Mouse (Mus musculus) adrenal gland, adult 8-10 months (tissue): ENCODE data around the gene Igf2r. TPM values are rescaled to one million over a fixed set of nuclear protein-coding genes. Genes with fewer than 3 reads are reported as not detected.
A peak's percentile ranks its signal among the peaks of the same experiment; 100 is the strongest.

Experiments
- DNase-seq: peaks from one replicate; pipeline ENCODE4 v3.0.0; 2022
- total RNA-seq, 4 experiments: library from RNA; stranded (reverse); gene quantifications; 2 replicates each; pipeline ENCODE4 v1.2.4; 2022

The Igf2r gene
- total RNA-seq, 4 experiments from 2014 or later: 75.7 to 93.3 (median 83.9) TPM

DNA sequence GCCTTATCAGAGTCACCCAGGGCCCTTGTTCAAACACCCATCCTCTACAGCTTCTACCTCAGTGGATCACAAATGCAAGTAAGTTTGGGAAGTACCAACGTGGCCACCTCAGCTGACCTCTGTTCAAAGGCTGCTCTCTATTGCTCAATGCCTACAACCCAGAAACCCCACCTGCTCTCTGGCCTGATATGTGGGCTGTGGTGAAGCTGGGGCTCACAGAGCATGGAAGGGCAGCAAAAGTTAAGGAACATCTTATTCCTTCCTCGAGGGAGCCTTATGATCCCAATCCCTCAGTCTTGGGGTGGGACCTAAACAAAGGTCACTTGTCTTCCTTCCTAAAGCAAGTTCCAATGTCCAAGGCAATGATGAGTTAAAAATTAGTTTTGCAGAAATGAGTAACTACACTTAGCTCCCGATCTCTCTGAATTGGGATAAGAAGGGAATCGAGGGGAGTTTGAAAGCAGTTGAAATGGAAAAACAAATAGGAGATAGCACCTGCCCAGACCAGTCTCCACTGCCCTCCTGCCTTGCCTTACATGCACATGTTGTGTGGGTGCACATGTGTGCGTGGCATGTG is 98.3 kb downstream of the Igf2r start:
- DNase-seq: no peak

DNA sequence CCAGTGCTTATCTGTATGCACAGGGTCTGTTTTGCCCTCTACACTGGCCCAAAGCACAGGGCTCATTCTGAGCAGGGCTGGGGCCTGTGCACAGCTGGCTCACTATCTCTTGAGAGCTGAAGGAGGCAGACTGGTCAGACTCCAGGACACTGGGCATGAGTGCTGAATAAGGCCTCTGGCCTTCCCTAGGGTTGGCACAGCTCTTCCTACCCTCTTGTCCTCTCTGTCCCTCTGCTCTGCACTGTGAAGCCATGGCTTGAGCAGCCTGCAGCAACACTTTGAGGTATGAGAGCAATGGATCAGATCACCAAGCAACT is 100.1 kb downstream of the Igf2r start:
- no peak for DNase-seq

DNA sequence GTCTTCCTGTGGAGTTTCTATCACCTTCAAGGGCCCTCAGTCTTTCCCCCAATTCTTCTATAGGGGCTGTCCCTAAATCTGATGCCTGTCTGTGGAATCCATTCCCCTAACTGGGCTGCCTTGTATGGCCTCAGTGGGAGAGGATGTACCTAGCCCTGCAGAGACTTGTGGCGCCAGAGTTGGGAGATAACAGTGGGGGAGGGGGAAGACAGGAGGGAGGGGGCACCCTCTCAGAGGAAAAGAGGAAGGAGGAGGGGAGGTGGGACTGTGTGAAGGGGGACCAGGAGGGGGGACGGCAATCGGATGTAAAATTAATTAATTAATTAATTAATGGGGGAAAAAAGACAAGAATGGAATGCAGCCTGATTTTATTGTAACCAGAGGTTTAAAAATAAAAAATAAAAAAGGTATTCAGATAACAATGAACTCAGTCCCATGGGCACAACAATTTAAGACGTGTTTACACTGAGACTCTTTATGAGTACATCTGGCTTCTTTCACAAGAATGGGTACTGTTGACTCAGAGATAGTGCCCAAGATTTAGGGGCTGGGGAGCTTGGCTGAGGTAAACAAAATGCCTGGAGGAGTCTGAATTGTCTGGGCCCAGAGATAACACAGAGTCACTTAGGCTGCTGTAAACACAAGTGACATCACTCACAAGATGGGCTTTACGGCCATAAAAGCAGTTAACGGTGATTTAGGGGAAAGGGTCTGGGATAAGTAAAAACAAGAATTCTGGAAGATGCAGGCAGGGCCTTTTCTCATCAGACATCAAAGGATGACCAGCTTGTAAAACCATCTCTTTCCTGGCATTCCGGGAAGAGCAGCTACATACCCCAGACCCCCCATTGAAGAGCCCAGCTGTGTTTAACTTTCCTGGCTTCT is 100.7 kb downstream of the Igf2r start:
- DNase-seq: no peak

DNA sequence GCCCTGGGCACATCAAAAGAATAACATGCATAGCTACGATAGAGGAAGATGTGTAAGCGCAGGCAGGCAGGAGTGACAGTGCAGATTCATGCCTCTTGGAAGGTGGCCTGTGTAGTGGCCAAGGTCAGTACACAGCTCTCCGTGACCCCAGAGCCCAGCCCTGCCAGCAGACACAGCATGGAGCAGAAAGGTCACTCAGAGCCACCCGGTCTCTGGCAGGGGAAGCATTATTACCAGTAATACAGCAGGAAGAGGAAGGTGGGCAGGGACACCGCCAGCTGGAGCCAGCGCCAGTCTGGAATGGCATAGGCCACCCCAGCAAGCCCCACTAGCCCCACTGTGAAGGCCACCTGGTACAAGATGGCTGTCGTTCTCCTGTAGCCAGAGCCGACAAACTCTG is 105.3 kb downstream of the Igf2r start:
- DNase-seq: peak; percentile 44

DNA sequence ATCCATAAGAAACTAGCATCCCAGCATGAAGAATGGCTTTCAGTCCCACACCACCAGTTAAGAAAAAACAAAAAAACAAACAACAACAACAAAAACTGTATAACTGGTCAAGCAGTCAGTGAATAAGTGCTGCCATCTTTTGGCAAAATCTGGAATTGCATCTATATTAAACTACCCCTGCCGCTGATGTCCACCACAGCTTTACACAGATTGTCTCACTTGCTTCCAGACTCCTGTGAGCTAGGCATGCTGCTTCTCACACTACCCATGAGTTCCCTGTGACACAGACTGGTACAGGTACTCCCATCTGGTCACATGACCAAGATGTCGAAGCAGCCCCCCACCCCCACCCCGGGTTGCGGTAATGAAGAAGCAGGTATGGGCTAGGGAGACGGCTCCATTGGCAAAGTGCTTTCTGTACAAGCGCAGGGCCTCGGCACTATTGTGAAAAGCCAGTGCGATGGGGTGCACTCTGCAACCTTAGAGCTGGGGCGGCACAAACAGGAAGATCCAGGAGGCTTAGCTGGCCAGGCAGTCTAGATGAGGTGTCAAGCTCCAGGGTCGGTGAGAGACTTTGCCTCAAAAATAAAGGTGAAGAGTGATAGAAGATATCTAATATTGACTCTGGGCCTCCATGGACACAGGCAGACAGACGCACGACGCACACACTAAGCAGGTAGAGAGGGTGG is 108.7 kb downstream of the Igf2r start:
- no peak for DNase-seq

DNA sequence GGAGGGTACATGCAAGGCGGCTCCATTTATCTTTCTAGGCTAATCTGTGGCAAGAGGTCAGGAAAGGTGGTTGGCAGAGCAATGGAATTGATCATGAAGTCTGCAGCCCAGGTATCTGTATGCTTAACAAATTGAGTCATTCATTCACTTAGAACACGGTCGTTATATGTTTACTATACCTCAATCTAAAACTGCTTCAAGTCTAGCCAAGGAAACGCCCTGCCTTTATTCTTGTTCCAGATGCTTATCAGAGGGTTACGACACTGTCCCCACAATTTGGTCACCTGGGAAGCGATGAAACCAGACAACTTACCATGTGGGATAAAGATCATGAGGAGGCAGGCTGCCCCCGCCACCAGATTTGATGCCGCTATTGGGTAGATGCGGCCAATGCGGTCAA is 110.2 kb downstream of the Igf2r start:
- no peak for DNase-seq

DNA sequence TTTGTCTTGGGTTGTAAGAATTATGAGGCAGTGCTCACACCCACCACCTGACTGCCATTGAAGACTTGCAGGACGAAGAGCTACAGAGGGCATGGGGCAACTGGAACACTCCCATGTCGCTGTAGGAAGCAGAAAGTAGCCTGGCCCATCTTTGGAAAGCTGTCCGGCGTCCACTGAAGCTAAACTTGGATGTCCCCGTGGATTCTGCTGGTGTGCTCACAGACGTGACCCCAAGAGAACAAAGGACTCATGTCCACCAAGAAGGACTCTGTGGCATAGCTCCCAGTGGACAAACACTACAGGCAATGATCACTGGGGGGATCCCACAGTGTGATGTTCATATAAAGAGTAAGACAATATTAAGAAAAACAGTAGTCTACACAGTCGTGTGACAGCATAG is 110.7 kb downstream of the Igf2r start:
- no peak for DNase-seq

DNA sequence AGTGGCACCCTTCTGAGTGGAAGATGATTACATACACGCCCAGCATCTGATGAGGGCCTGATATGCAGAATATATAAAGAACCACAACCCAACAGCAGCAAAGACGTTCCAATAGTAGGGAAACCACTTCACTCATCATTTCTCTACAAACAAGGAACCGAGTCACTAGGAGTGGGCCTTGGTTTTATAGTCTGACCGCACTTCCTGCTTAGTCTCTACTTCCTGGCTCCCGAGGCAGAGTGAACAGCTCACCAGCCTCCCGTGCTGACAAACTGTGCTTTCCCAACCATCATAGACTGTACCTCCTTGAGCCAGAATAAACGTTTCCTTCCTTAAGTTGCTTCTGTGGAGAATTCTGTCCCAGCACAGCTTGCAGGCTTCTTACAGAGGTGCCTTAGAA is 113.6 kb downstream of the Igf2r start:
- no peak for DNase-seq

DNA sequence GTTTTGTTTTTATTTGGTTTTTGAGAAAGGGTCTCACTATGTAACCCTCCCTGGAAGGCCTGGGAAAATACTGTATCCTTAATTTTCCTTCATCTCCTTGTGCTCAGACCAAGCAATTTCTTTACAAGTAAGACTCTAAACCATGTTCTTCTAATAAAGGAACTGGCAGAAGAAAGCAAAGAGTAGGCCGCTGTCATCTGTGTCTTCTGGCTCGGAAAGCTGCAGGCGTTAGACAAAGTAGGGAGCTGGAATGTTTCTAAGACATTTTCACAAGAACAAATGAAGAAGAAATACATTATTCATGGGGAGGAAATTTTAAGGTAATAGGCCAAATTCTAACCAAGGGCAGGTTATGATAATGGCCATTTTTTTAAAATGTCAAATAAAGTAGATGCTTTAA is 115.4 kb downstream of the Igf2r start:
- DNase-seq: no peak

DNA sequence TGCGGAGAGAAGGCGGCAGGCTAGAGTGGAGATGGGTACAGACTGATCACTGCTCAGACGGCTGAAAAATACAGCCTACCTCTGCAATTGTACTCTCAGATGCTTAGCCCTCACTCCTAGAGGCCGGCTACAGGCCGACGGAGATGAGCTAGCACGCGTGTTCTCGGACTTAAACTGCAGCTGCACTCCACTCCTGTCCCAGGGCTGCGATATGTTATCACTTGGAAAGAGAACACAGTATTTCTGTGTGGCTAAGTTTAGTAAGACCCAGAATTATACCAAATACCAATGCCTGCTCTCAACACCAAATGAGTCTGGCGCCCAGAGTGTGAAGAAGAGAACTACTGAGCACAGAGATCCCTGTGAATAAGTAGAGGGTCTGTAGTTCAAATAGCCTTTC is 116.9 kb downstream of the Igf2r start:
- no peak for DNase-seq

DNA sequence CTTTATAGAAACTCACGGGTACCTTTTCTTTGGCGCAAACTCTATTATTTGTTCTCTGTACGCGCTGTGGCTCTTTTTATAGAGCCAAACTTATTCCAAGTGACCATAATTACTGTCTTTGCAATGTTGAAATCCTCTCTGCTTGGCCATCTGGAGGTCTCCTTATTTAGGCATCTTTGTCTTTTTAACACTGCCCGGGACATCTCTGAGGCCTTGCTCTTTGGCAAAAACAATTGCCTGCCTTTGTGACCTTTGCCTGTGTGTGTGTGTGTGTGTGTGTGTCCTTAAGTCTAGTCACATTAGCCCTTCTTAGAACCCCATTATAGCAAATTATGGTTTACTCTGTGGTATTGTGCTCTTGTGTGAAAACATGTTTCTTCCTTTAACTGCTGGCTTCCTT is 124.0 kb downstream of the Igf2r start:
- DNase-seq: no peak

DNA sequence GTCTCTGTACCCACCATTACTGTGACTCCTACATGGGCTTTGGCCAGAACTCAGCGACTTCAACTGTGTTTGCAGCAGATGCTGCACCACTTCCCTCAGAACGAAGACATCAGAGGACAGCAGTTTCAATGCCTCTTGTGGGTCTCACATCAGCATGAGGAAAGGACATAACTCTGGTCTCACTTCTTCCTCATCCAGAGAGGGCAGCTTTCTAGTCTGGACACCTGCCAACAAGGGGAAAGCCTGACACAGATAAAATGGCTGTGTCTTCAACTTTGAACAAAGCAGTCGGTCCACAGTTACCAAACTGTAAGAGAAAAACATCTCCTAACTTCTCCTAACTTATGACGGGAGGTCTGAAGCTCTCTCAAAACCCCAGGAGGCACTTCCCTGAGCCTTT is 128.4 kb downstream of the Igf2r start:
- no peak for DNase-seq

DNA sequence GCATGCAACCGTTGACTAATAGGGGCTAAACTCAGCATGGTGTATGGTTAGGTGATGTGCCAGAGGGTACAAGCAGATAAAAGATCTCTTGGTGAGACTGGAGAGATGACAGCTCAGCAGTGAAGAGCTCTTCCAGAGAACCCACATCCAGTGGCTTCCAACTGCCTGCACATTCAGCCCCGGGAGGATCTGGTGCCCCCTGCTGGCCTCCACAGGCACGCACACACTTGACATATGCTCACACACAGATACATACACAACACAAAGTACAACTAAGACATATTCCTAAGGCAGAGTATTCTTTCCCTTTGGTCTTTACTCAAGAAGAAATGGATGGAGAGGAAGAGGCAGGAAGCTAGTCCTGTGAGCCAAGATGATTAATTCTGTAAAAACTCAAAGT is 129.9 kb downstream of the Igf2r start:
- no peak for DNase-seq

DNA sequence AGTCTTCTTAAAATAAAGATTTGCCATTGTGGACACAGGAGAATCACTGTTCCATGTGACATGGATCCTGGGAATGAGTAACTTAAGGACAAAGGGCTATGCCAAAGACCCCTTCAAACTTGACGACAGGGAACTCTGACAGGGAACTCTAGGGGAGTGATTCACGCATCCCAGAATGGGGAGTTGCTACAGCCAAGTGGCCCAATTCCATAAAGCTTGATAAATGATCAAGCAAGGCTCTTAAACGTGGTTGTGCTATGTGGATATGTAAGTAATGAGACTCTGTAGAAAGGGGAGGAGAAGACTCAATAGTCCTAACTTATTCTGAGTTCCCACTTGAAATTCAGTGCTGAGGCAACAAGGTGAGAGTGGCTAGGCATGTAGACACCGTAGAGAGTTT is 134.7 kb downstream of the Igf2r start:
- DNase-seq: no peak

Other genes with a start within 250 kb of the Igf2r start
- under 1 TPM in 2 of 4 experiments, not detected in 2; 0.16 to 0.24 TPM for gene Slc22a2, start 185.5 kb downstream of the Igf2r start, total RNA-seq
- gene Slc22a1, start 93.8 kb downstream of the Igf2r start, total RNA-seq: under 1 TPM in 3 of 4 experiments, not detected in 1; 0.23 to 0.37 (median 0.30) TPM
- gene Mas1, start 98.5 kb upstream of the Igf2r start, total RNA-seq: under 1 TPM in 1 of 4 experiments, not detected in 3; 0.24 TPM
- under 1 TPM in 1 of 4 experiments, not detected in 3; 0.13 TPM for gene Mrgprh, start 106.4 kb upstream of the Igf2r start, total RNA-seq
- gene Pnldc1, start 140.6 kb upstream of the Igf2r start, total RNA-seq: 1 to 10 TPM; 3.0 to 4.1 (median 3.5) TPM
- 100 to 1,000 TPM; 172 to 223 (median 192) TPM for gene Tcp1, start 146.0 kb upstream of the Igf2r start, total RNA-seq
- gene Mrpl18, start 146.7 kb upstream of the Igf2r start, total RNA-seq: 10 to 100 TPM; 58.6 to 69.0 (median 62.7) TPM
- 1 to 10 TPM in 3 of 4 experiments, under 1 TPM in 1; 0.99 to 2.2 (median 1.4) TPM for gene Acat3, start 170.9 kb upstream of the Igf2r start, total RNA-seq
- gene Acat2, start 191.1 kb upstream of the Igf2r start, total RNA-seq: 10 to 100 TPM; 70.0 to 86.0 (median 80.9) TPM
- 10 to 100 TPM; 56.8 to 69.3 (median 63.1) TPM for gene Wtap, start 224.5 kb upstream of the Igf2r start, total RNA-seq
- gene Sod2, start 237.2 kb upstream of the Igf2r start, total RNA-seq: 100 to 1,000 TPM; 251 to 373 (median 320) TPM